ENCODE assay signal across 8 mouse cellular contexts in the genomic region with DNA sequence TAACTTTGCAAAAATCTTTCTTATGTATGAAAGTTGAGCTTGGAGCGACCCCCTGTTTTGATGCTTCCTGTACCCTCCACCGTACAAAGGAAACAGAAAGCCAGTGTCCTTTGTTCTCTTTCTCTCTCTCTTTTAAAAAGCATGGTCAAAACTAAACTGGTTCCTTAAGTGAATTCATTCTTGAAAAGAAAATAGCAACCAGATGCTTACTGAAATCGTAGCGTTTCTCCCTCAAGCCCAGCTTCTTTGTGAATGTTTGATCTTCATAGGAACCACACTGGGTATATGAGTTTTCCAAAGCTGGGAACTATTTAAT. TPM values are rescaled to one million over a fixed set of nuclear protein-coding genes. Genes with fewer than 3 reads are reported as not detected.
DNase-seq lines count a peak whose midpoint lies in the region; ATAC-seq lines count a peak whose summit lies in the region.

No protein-coding gene starts in this region.

- 22% methylated on average over 4 of the region's 4 CpGs for WGBS in hindbrain, embryonic 10.5 days
- 20% methylated on average over 4 of the region's 4 CpGs for WGBS in liver, embryonic 16.5 days (ENCODE audit: insufficient replicate concordance)

- intact Hi-C loops in heart, postnatal 14 days (cut with DNase I): no loop called here

- peak overlapping the region; percentile 80 for H3K27ac ChIP-seq in hindbrain, embryonic 10.5 days
- H3K27ac ChIP-seq in liver, embryonic 16.5 days (ENCODE audit: low read length): 0 out of 2 replicates have a peak overlapping the region, but pooled peaks have one; percentile 21

- no peaks in the 10 kb centered on the region for H3K27me3 ChIP-seq in hindbrain, embryonic 10.5 days (ENCODE audit: insufficient read depth, poor library complexity, severe bottlenecking)
- H3K27me3 ChIP-seq in liver, embryonic 16.5 days (ENCODE audit: control insufficient read depth, insufficient read depth, low read depth, low read length): no peaks in the 10 kb centered on the region

- peak; percentile 23 for DNase-seq in heart, adult 11 months
- no peak for DNase-seq in heart, postnatal 14 days
- peak; percentile 49 for DNase-seq in embryo, embryonic 10 days (ENCODE audit: low spot score)
- DNase-seq in hindbrain, embryonic 10.5 days (ENCODE audit: low spot score): no peak
- no peak for DNase-seq in cerebellum, adult 11 months
- DNase-seq in left cerebral cortex, adult 8-10 months (ENCODE audit: low spot score in 2 of 2): no peak

- peak overlapping the region; percentile 38 for H3K4me3 ChIP-seq in hindbrain, embryonic 10.5 days
- peak overlapping the region; percentile 29 for H3K4me3 ChIP-seq in liver, embryonic 16.5 days (ENCODE audit: low read depth, low read length)

- H3K9ac ChIP-seq in liver, embryonic 16.5 days (ENCODE audit: low read depth, low read length): no peak overlapping the region

- H3K36me3 ChIP-seq in hindbrain, embryonic 10.5 days: no peaks in the 10 kb centered on the region
- H3K36me3 ChIP-seq in liver, embryonic 16.5 days (ENCODE audit: control insufficient read depth, insufficient read depth): no peaks in the 10 kb centered on the region

- no peaks in the 10 kb centered on the region for H3K9me3 ChIP-seq in hindbrain, embryonic 10.5 days
- no peaks in the 10 kb centered on the region for H3K9me3 ChIP-seq in liver, embryonic 16.5 days (replicated peaks; ENCODE audit: control insufficient read depth, low read length)

- peak overlapping the region; percentile 40 for H3K4me2 ChIP-seq in liver, embryonic 16.5 days (ENCODE audit: low read depth, low read length)

- no peak for ATAC-seq in liver, embryonic 16.5 days (ENCODE audit: low read depth)
- no peak for ATAC-seq in frontal cortex, adult (ENCODE audit: low TSS enrichment)

- peaks cover 16% of the 10 kb centered on the region for H3K4me1 ChIP-seq in hindbrain, embryonic 10.5 days (replicated peaks)
- peaks cover 5% of the 10 kb centered on the region; the same call in 1 of the 2 replicates for H3K4me1 ChIP-seq in liver, embryonic 16.5 days (ENCODE audit: control insufficient read depth, low read depth, low read length)

RNA-seq across cellular contexts. Expression of gene Cped1, which starts 40.6 kb away (rescaled TPM):
- 10 to 100 TPM; 15.9 to 20.2 TPM for total RNA-seq in heart, postnatal 14 days (2021)
- polyA plus RNA-seq in hindbrain, embryonic 10.5 days (2016; fragmentation: Nextera tagmentation; extraction: Ambion mirVana): 13.7 and 15.7 TPM in 2 replicates
- 4.0 and 5.0 TPM in 2 replicates for polyA plus RNA-seq in liver, embryonic 16.5 days (2015; fragmentation: Nextera tagmentation; extraction: Ambion mirVana)
- 1 to 10 TPM; 3.9 to 5.7 (median 4.8) TPM for total RNA-seq in left cerebral cortex, adult 8-10 months (2022)

Comparison
In these comparisons a context has a peak if more than half of its experiments do, and no peak if none do; other contexts are left out.
1. DNase-seq: peak in heart, adult 11 months (single experiment) and embryo, embryonic 10 days (single experiment); none in heart, postnatal 14 days (0 of 2), hindbrain, embryonic 10.5 days (single experiment), cerebellum, adult 11 months (single experiment) and left cerebral cortex, adult 8-10 months (0 of 2).